Mouse (Mus musculus): ENCODE results near the gene Galnt2. TPM values are rescaled to one million over a fixed set of nuclear protein-coding genes. Genes with fewer than 3 reads are reported as not detected.
A peak's percentile ranks its signal among the peaks of the same experiment; 100 is the strongest.

Gene Galnt2
- total RNA-seq, 2 experiments from 2014 or later: 0.51 to 26.9 TPM

GRCm38 (mm10) chr8:124231485-124232279, 491 bp downstream of the Galnt2 start:
- ATAC-seq (replicated peaks; ENCODE audit: low FRiP score, poor library complexity, severe bottlenecking): 0 out of 2 replicates have a peak, but pooled peaks have one; percentile 25

GRCm38 (mm10) chr8:124232280-124232600, 1.0 kb downstream of the Galnt2 start:
- ATAC-seq (replicated peaks; ENCODE audit: low FRiP score, poor library complexity, severe bottlenecking): no peak

DNA sequence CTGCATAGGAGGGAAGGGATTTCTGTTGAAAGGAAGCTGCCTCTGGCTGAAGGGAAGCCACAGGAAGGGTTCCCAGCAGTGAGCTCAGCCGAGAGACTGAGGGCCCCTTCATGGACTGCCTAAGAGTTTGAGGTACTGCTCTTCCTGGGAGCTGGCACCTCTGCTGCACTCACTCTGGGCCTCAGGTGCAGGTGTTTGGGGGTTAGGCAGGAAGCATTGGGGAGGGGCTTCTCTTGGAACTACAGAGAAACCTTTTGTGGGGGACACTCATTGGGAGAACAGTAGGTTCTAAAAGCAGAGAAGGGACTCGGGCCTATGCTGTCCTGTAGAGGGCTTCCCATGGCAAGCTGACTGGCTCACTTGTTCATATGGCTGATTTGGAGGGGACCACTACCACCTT, 3.3 kb downstream of the Galnt2 start:
- ATAC-seq (replicated peaks; ENCODE audit: low FRiP score, poor library complexity, severe bottlenecking): no peak

DNA sequence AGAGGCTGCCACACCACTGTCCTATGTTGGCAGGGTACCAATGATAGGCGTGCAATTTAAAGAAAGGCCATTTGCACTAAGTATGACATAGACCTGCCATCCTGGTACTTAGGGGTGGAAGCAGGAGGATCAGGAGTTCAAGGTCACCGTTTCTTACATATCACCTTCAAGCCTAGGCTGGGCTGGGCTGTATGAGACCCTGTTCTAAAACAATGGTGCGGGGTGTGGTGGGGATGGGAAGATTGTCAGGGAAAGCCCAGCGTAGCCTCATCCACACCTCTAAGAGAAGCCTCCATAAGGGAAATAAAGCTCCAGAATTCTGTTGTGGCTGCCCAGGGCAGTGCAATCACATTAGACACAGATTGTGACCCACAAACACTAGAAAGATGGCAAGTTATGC, 4.3 kb downstream of the Galnt2 start:
- no peak for ATAC-seq (replicated peaks; ENCODE audit: low FRiP score, poor library complexity, severe bottlenecking)

DNA sequence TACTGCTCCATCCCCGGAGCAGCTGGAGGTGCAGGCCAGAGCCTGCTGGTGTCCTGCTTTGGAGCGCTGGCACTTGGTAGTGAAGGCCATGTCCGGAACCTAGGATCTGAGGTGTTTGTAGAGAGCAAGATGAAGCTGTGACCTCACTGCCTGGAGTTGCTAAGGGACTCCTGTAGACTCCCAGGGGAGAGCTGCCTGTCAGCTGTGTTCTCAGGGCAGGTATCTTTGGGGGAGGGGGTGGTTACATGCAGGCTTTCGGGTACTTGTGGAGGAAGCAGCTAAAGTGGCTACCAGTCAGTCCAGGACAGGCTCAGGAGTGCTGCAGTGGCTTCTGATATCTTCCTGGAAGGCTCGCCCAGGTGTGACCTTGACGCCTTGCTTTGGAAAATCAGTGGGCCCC, 8.2 kb downstream of the Galnt2 start:
- no peak for ATAC-seq (replicated peaks; ENCODE audit: low FRiP score, poor library complexity, severe bottlenecking)

GRCm38 (mm10) chr8:124240932-124241331, 9.7 kb downstream of the Galnt2 start:
- no peak for ATAC-seq (replicated peaks; ENCODE audit: low FRiP score, poor library complexity, severe bottlenecking)

GRCm38 (mm10) chr8:124242208-124242607, 11.0 kb downstream of the Galnt2 start:
- no peak for ATAC-seq (replicated peaks; ENCODE audit: low FRiP score, poor library complexity, severe bottlenecking)

DNA sequence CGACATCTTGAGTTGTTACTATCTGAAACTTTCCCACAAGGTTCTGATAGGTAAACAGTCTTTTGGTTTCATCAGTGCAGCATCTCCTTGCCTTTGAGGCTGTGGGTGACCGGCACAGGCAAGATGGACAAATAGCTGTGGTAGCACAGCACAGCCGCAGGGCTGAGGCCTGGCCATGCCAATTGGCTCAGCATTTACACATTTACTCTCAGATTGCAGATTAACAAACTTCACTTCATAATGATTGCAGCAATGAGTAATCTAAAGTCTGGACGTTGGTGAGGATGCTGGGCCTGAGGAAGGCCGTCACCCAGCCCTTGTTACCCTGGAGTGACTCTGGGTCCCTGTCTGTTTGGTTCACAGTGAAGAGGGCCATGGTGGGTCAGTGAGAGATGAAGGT, 11.7 kb downstream of the Galnt2 start:
- ATAC-seq (replicated peaks; ENCODE audit: low FRiP score, poor library complexity, severe bottlenecking): no peak

- no peak for ATAC-seq (replicated peaks; ENCODE audit: low FRiP score, poor library complexity, severe bottlenecking)
These were observed 16.4 kb downstream of the Galnt2 start for GRCm38 (mm10) chr8:124247581-124247980.

GRCm38 (mm10) chr8:124248688-124249087, 17.5 kb downstream of the Galnt2 start:
- no peak for ATAC-seq (replicated peaks; ENCODE audit: low FRiP score, poor library complexity, severe bottlenecking)

- no peak for ATAC-seq (replicated peaks; ENCODE audit: low FRiP score, poor library complexity, severe bottlenecking)
These were observed 19.1 kb downstream of the Galnt2 start for GRCm38 (mm10) chr8:124250255-124250654.

GRCm38 (mm10) chr8:124250785-124251184, 19.6 kb downstream of the Galnt2 start:
- no peak for ATAC-seq (replicated peaks; ENCODE audit: low FRiP score, poor library complexity, severe bottlenecking)

DNA sequence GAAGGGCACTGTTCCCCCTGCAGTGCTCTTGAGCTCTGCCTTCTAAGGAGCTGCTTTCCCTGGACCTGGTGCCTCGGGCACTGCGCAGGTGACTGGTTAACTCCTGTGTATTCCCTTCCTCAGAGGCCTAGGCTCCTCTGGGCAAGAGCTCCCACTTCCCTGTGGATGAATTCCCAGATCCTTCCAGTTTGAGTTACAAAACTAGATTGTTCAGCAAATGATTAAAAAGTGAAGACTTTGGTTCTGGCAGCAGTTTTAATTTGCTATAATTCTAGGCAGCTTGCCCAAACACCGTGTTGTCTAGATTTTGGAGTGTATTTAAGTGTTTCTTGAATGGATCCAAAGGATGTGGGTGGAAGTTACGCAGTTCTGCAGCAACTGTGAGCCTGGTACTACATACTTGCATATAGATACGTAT, 21.4 kb downstream of the Galnt2 start:
- ATAC-seq (replicated peaks; ENCODE audit: low FRiP score, poor library complexity, severe bottlenecking): no peak

- no peak for ATAC-seq (replicated peaks; ENCODE audit: low FRiP score, poor library complexity, severe bottlenecking)
These were observed 22.7 kb downstream of the Galnt2 start for GRCm38 (mm10) chr8:124253939-124254338.

DNA sequence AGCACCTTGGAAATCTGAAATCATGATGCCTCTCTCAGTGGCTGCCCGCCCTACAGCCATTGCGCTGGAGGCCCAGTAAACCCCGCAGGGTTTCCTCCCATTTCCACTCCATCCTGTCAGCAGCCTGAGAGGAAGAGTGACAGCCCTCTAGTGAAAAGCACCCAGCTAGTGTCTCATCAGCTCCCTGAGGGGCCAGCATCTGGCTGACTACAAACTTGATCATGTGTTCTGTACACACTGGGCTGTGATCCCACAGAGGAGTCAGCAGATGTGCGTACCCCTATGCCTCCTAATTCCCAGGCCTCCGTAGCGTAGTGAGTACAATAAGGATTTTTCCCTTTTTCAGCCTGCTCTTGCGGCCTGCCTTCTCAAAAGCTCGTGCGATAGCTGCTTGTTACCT, 25.6 kb downstream of the Galnt2 start:
- no peak for ATAC-seq (replicated peaks; ENCODE audit: low FRiP score, poor library complexity, severe bottlenecking)

- ATAC-seq (replicated peaks; ENCODE audit: low FRiP score, poor library complexity, severe bottlenecking): no peak
These were observed 26.2 kb downstream of the Galnt2 start for GRCm38 (mm10) chr8:124257363-124257762.

GRCm38 (mm10) chr8:124259146-124259545, 28.0 kb downstream of the Galnt2 start:
- ATAC-seq (replicated peaks; ENCODE audit: low FRiP score, poor library complexity, severe bottlenecking): no peak

- ATAC-seq (replicated peaks; ENCODE audit: low FRiP score, poor library complexity, severe bottlenecking): no peak
These were observed 28.7 kb downstream of the Galnt2 start for GRCm38 (mm10) chr8:124259925-124260324.

DNA sequence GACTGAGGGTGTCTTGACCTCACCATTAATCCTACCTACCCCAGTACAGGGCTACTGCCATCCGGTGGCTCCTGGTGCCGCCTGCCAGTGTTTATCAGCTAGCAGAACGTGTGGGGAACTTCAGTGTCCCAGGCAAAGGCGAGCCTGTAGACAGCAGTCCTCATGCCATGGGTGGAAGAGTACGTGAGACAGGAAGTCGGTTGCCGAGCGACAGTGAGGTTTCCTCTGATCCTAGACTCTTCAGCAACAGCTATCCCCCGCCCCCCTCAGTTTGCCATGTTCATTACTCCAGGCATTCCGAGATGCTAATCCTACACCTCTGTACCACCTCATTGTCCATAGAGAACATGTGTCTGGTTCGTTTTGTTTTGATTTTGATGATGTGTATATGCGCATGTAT, 29.2 kb downstream of the Galnt2 start:
- ATAC-seq (replicated peaks; ENCODE audit: low FRiP score, poor library complexity, severe bottlenecking): no peak

GRCm38 (mm10) chr8:124263058-124263457, 31.9 kb downstream of the Galnt2 start:
- no peak for ATAC-seq (replicated peaks; ENCODE audit: low FRiP score, poor library complexity, severe bottlenecking)

- no peak for ATAC-seq (replicated peaks; ENCODE audit: low FRiP score, poor library complexity, severe bottlenecking)
These were observed 32.8 kb downstream of the Galnt2 start for GRCm38 (mm10) chr8:124264032-124264431.

DNA sequence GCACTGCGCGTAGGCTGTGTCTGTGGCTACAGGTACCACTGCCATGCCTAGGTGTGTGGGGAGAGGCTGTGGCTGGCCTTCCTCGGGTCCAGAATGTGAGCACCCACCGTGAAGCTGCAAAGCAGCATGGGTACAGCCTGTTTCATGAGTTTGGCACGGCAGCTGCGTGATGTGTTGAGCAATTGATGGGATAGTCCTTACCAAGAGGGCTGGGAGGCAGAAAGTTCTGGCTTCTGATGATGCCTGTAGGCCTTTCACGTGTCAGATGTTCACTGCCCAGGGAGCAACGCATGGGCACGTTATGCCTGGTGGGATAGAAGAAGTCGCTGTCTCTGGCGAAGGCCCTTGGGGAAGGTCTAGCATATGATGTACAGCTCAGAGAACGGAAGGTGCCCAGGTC, 33.5 kb downstream of the Galnt2 start:
- ATAC-seq (replicated peaks; ENCODE audit: low FRiP score, poor library complexity, severe bottlenecking): no peak
